Mouse (Mus musculus): ENCODE measurements at regions not wholly inside any gene's neighbourhood (a gene's known extent, or its start where the extent isn't known, plus 50 kb on each side); places are given as distances from the start of the nearest gene placed in this dataset.

DNA sequence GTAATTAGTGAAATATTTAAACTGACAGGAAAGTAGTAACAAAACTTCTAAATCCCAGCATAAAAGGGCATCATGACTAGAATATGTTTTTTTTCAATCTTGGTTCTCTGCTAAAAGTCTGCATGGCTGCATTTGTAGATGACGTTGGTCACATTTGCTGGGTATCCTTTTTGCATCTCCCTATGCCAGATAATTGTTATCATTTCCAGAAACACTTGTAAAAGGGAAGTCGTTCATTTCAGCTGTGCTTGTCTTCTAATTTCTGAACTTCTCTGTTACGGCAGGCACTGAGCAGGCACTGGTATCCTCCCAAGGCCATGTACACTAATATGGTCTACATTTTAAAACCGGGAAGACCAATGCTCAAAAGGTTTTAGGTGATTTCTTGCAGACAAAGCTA lies 69.6 kb upstream of the Rps6ka3 start:
- no peak for TF ChIP-seq POLR2A (IDR thresholded peaks at IDR 0.05; ENCODE audit: extremely low read depth, insufficient read depth, low read length)
- TF ChIP-seq CTCF (IDR thresholded peaks at IDR 0.05; ENCODE audit: low read depth, low read length) = no peak
